Mouse (Mus musculus) forebrain, embryonic 13.5 days (tissue): Measurements from ENCODE around the gene Gm10842. TPM values are rescaled to one million over a fixed set of nuclear protein-coding genes. Genes with fewer than 3 reads are reported as not detected.

ENCODE experiments used
- ATAC-seq: fragments of 200-750 bp; cut with Nextera tagmentation; 2 replicates; pipeline ENCODE4 v1.8.0; 2017
- H3K27ac ChIP-seq: fragments of 300-500 bp; sonication (generic); 2 replicates; pipeline ENCODE4 v1.5.1; 2015; ENCODE audit warnings: inconsistent platforms, mild to moderate bottlenecking, moderate library complexity
- H3K27me3 ChIP-seq: fragments of 300-500 bp; sonication (generic); 2 replicates; pipeline ENCODE4 v1.6.1; 2015; ENCODE audit warnings: mild to moderate bottlenecking, inconsistent platforms
- H3K36me3 ChIP-seq: fragments of 300-500 bp; sonication (generic); 2 replicates; pipeline ENCODE4 v1.6.1; 2015; ENCODE audit warnings: mild to moderate bottlenecking, inconsistent platforms; ENCODE audit not compliant: poor library complexity, severe bottlenecking
- H3K4me1 ChIP-seq: fragments of 300-500 bp; sonication (generic); 2 replicates; pipeline ENCODE4 v1.6.1; 2015; ENCODE audit warnings: inconsistent platforms
- H3K4me2 ChIP-seq: fragments of 300-500 bp; sonication (generic); 2 replicates; pipeline ENCODE4 v1.6.1; 2015; ENCODE audit warnings: inconsistent platforms, mild to moderate bottlenecking, moderate library complexity
- H3K4me3 ChIP-seq: fragments of 300-500 bp; sonication (generic); 2 replicates; pipeline ENCODE4 v1.5.1; 2015; ENCODE audit warnings: mild to moderate bottlenecking, inconsistent platforms
- H3K9ac ChIP-seq: fragments of 300-500 bp; sonication (generic); 2 replicates; pipeline ENCODE4 v1.6.1; 2015; ENCODE audit warnings: mild to moderate bottlenecking, inconsistent platforms
- H3K9me3 ChIP-seq: fragments of 300-500 bp; sonication (generic); replicated peaks from 2 replicates; pipeline ENCODE4 v1.6.1; 2016; ENCODE audit warnings: inconsistent platforms
- WGBS: fragments of 180-500 bp; shearing (Covaris S2); methylation state at CpG from one replicate; pipeline ENCODE4 v1.1.7; 2015; 5-methylcytosine and 5-hydroxymethylcytosine counted together
- polyA plus RNA-seq: library from polyadenylated mRNA; unstranded; fragments of >200 nt; fragmentation: Nextera tagmentation; extraction: Ambion mirVana; gene quantifications from 2 replicates; pipeline ENCODE4 v1.2.1, GENCODE M21; 2015

The Gm10842 gene
- polyA plus RNA-seq, 1 experiment from 2014 or later: not detected

- peaks cover 9% of the 10 kb centered on the region for H3K4me1 ChIP-seq
- H3K4me3 ChIP-seq: no peak overlapping the region
- H3K9ac ChIP-seq: no peak overlapping the region
- H3K36me3 ChIP-seq: no peaks in the 10 kb centered on the region
- no peak for ATAC-seq
- no peaks in the 10 kb centered on the region for H3K9me3 ChIP-seq
- no peak overlapping the region for H3K27ac ChIP-seq
- H3K4me2 ChIP-seq: no peak overlapping the region
- H3K27me3 ChIP-seq: no peaks in the 10 kb centered on the region; the same call in 1 of the 2 replicates
- WGBS: 88% methylated on average over 19 of the region's 19 CpGs
Measured at GRCm38 (mm10) chr11:105156748-105157267, 10.1 kb downstream of the Gm10842 start.

DNA sequence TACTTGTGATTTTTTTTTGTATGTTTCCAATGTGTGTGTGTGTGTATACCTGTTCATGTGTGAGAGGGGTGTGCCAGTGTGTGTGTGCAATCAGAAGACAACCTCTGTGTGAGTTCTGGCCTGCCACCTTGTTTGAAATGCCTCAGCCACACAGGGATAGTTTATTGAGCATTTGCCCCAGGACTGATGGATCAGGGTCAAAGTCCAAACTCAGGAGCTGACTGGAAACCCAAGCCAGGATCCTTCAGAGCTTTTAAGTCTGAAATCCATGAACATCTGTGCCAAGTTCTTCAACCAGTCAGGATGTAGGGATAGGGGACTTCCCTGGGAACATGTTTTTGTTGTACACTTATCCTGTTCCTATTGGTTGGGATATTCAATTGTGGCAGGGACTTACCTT is 11.4 kb downstream of the Gm10842 start:
- no peak overlapping the region for H3K4me2 ChIP-seq
- H3K4me3 ChIP-seq: no peak overlapping the region
- no peaks in the 10 kb centered on the region; the same call in 1 of the 2 replicates for H3K27me3 ChIP-seq
- ATAC-seq: no peak
- no peaks in the 10 kb centered on the region for H3K36me3 ChIP-seq
- peaks cover 8% of the 10 kb centered on the region; the same call in 1 of the 2 replicates for H3K9me3 ChIP-seq
- H3K27ac ChIP-seq: no peak overlapping the region
- no peak overlapping the region for H3K9ac ChIP-seq
- H3K4me1 ChIP-seq: peaks cover 7% of the 10 kb centered on the region

DNA sequence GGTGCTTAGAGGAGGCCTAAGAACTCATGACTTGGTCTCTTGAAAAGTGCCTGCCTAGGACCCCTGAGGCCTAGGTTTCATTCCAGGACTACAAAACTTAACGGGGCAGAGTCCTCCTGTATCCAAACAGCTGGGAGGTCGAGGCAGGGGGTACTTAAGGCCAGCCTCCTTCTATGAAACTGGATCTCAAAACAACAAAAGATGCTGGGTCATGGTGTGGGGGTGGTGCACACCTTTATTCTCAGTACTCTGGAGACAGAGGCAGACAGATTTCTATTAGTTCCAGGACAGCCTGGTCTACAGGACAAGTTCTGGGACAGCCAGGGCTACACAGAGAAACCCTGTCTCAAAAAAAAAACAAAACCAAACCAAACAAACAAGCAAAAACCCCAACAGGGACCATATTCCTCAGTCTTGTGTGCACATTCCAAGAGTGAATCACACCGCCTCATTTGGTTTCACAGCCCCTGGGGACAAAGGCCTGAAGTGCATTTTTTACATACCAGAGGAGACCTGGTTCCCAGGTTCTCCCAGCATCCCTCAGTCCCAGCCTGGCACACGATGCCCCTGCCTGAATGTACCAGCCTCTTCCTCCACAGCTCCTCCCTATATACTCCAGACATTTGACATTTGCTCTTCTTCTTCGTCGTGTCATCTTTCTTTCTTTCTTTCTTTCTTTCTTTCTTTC is 13.1 kb downstream of the Gm10842 start:
- Histone ChIP-seq H3K4me1 (no peaks in the 10 kb centered on the region), H3K36me3 (no peaks in the 10 kb centered on the region), H3K27ac (no peak overlapping the region), H3K4me3 (no peak overlapping the region), H3K4me2 (no peak overlapping the region), H3K9me3 (peaks cover 12% of the 10 kb centered on the region), H3K27me3 (no peaks in the 10 kb centered on the region; the same call in 1 of the 2 replicates), H3K9ac (no peak overlapping the region)
- ATAC-seq: no peak
- 58% methylated on average over 6 of the region's 6 CpGs for WGBS

- Histone ChIP-seq H3K27me3 (no peaks in the 10 kb centered on the region), H3K4me1 (no peaks in the 10 kb centered on the region), H3K4me2 (no peak overlapping the region), H3K9me3 (peaks cover 21% of the 10 kb centered on the region), H3K36me3 (no peaks in the 10 kb centered on the region), H3K27ac (no peak overlapping the region), H3K4me3 (no peak overlapping the region), H3K9ac (no peak overlapping the region)
- ATAC-seq: no peak
- 88% methylated on average over 2 of the region's 2 CpGs for WGBS
Measured at GRCm38 (mm10) chr11:105161411-105161810, 14.7 kb downstream of the Gm10842 start.

- no peak for ATAC-seq
- Histone ChIP-seq H3K27ac (no peak overlapping the region), H3K4me1 (no peaks in the 10 kb centered on the region), H3K27me3 (no peaks in the 10 kb centered on the region), H3K4me3 (no peak overlapping the region), H3K9ac (no peak overlapping the region), H3K4me2 (no peak overlapping the region), H3K36me3 (no peaks in the 10 kb centered on the region), H3K9me3 (peaks cover 21% of the 10 kb centered on the region)
- 86% methylated on average over 69 of the region's 69 CpGs for WGBS
Measured at GRCm38 (mm10) chr11:105164516-105165510, 18.1 kb downstream of the Gm10842 start.

GRCm38 (mm10) chr11:105166780-105167179 is 20.1 kb downstream of the Gm10842 start:
- Histone ChIP-seq H3K4me2 (no peak overlapping the region), H3K36me3 (no peaks in the 10 kb centered on the region), H3K27me3 (no peaks in the 10 kb centered on the region), H3K9ac (no peak overlapping the region), H3K9me3 (peaks cover 21% of the 10 kb centered on the region), H3K4me3 (no peak overlapping the region), H3K4me1 (no peaks in the 10 kb centered on the region), H3K27ac (no peak overlapping the region)
- no peak for ATAC-seq
- WGBS: 92% methylated on average over 10 of the region's 10 CpGs

DNA sequence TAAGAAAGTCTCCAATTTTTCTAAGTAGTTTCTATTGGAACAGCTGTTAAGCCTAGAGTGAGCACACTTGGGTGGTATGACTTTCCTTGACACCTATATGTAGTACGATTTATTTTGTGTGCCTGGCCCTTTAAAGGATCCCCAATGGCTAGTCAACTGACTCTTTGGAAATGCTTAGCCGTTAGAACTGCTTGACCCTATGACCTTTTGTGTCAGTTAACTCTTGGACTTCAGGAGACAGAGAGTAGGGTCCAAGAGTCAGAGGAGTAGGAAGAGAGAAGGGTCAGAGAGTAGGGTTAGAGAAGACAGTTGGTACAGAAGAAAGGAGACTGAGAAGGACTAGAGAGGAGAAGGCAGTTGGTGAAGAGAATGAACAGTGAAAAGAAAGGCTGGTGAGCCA is 31.8 kb downstream of the Gm10842 start, which contains the start of gene Tlk2:
Gene Tlk2 (plus strand): TSS at position 292 of the 400 bp plus-strand sequence.
- Histone ChIP-seq H3K27me3 (no peaks in the 10 kb centered on the region), H3K9me3 (no peaks in the 10 kb centered on the region), H3K4me2 (peak within 1 kb of the TSS; percentile 77), H3K4me1 (peaks cover 22% of the 10 kb centered on the region), H3K4me3 (peak within 1 kb of the TSS; percentile 93), H3K9ac (no peak within 1 kb of the TSS), H3K27ac (0 out of 2 replicates have a peak within 1 kb of the TSS, but pooled peaks have one; percentile 19), H3K36me3 (peaks cover 12% of the 10 kb centered on the region; the same call in 1 of the 2 replicates)
- no peak for ATAC-seq
- WGBS: 53% methylated on average over 2 of the region's 2 CpGs

DNA sequence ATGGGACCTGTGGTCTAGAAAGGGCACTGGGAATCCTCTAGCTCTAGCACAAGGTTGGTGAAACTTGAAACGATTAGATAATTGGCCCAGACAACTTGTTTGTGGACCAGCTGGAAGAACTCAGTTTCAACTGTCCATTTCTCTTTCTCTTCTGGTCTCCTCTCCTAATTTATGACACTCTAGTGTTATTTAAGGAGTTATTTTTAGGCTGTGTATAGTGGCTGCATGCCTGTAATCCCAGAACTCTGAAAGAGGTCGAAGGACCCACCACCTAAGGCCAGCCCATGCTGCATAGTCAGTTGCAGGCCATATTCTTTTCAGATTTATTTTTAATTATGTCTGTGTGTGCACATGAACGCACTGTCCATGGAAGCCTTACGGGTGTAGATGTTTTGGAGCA is 32.8 kb downstream of the Gm10842 start:
- Histone ChIP-seq H3K4me2 (peak overlapping the region; percentile 77), H3K9me3 (no peaks in the 10 kb centered on the region), H3K27ac (peak overlapping the region; percentile 19; the same call in 1 of the 2 replicates), H3K4me1 (peaks cover 22% of the 10 kb centered on the region), H3K9ac (no peak overlapping the region), H3K36me3 (peaks cover 17% of the 10 kb centered on the region), H3K4me3 (peak overlapping the region; percentile 93), H3K27me3 (no peaks in the 10 kb centered on the region)
- ATAC-seq: no peak
- WGBS: 96% methylated on average over 4 of the region's 4 CpGs

DNA sequence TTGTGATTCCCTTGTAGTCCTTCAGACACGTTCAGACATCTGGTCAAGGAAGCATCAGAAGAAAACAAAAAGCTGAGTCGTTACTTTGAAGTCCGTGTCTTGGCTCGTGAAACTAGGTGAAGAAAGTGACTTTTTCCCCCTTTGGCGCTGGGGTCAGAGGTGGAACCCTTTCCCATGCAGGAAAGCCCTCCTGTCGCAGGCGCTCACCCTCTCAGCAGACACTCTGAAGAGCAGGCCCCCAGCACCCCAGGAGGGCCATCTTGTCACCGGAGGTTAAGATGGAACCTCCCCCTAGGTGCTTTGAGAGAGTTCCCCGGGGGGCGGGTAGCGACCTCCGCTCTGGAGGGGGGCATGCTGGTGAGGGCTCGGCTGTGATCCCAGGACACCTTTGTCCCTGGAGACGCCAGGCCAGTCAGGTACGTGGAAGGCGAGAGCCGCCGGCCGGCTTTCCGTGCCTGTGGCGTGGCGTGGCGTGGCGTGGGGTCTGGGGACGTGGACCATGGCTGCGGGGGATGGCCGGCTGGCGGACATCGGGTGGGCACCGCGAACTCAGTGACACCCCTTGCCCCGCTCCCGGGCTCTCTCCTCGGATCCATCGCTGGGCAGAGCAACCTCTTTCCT is 33.9 kb downstream of the Gm10842 start:
- H3K4me3 ChIP-seq: peak overlapping the region; percentile 93
- peak overlapping the region; percentile 93 for H3K27ac ChIP-seq
- WGBS: under 1% methylated on average over 35 of the region's 35 CpGs
- H3K4me2 ChIP-seq: peak overlapping the region; percentile 77
- H3K27me3 ChIP-seq: no peaks in the 10 kb centered on the region
- peaks cover 22% of the 10 kb centered on the region for H3K4me1 ChIP-seq
- ATAC-seq: no peak; the same call in none of the 2 replicates
- peaks cover 25% of the 10 kb centered on the region for H3K36me3 ChIP-seq
- H3K9ac ChIP-seq: peak overlapping the region; percentile 99
- H3K9me3 ChIP-seq: no peaks in the 10 kb centered on the region

DNA sequence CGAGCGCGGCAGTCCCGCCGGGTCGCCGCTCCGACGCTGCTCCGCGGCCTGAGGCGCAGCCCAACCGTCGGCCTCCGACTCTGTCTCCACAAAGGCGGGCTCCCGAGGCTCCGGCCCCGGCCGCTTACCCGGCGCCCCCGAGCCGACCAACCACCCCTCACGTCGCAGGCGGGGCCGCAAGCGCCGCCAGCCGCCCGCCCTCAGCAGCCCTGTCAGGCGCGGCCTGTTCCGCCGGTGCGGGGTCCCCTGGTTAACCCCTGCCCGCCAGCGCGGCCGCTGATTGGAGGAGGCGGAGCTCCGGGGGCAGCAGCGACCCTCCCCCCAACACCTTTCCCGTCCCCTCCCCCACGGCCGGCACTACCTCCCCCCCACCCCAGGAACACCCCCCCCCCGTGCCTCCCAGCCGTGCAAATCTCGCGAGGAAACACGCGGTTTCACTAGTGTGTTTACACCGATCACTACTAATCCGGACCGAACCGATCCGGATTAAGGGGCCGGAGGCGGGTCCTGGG is 34.5 kb downstream of the Gm10842 start:
- Histone ChIP-seq H3K4me2 (peak overlapping the region; percentile 77), H3K27me3 (no peaks in the 10 kb centered on the region), H3K36me3 (peaks cover 30% of the 10 kb centered on the region), H3K4me1 (peaks cover 22% of the 10 kb centered on the region), H3K27ac (peak overlapping the region; percentile 93), H3K4me3 (peak overlapping the region; percentile 93), H3K9me3 (no peaks in the 10 kb centered on the region), H3K9ac (peak overlapping the region; percentile 99)
- under 1% methylated on average over 50 of the region's 60 CpGs for WGBS
- ATAC-seq: peak; percentile 97

- WGBS: under 1% methylated on average over 38 of the region's 89 CpGs
- peak; percentile 76 for ATAC-seq
- H3K4me2 ChIP-seq: peak overlapping the region; percentile 70
Measured at GRCm38 (mm10) chr11:105181689-105182460, 35.2 kb downstream of the Gm10842 start.

More at GRCm38 (mm10) chr11:105181689-105182460, 35.2 kb downstream of the Gm10842 start:
- peaks cover 26% of the 10 kb centered on the region for H3K36me3 ChIP-seq
- no peaks in the 10 kb centered on the region for H3K9me3 ChIP-seq
- H3K9ac ChIP-seq: peak overlapping the region; percentile 99
- H3K4me3 ChIP-seq: peak overlapping the region; percentile 93
- peaks cover 22% of the 10 kb centered on the region for H3K4me1 ChIP-seq
- no peaks in the 10 kb centered on the region for H3K27me3 ChIP-seq
- H3K27ac ChIP-seq: peak overlapping the region; percentile 93
